In the genomic region with DNA sequence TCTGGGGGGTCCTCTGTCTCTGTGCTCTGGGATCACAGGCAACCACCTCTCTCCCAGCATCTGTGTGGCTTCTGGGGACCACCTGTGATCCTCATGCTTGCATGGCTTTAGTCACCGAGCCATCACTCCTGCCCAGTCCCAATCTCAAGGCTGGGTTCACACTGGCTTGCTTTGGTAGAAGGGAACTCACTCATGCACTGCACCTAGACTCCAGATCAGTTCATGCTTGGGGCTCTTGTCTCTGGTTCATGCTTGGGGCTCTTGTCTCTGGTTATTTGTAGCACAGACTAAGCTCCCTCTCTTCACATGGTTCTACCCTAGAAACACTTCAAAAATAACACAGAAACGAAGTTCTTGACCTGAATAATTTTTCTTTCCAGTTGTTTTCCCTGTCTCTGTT, we compare ENCODE assay signal across 21 mouse cellular contexts. TPM values are rescaled to one million over a fixed set of nuclear protein-coding genes. Genes with fewer than 3 reads are reported as not detected.
A peak's percentile ranks its signal among the peaks of the same experiment; 100 is the strongest.
DNase-seq lines count a peak whose midpoint lies in the region; ATAC-seq lines count a peak whose summit lies in the region.
"Had no signal": no experiment of that assay in that cellular context is flagged by ENCODE, and none has a peak within 500 bp of the region (broad histone marks: within the 10 kb centered on the region; RNA-seq: fewer than 3 reads in every experiment).

No protein-coding gene starts in this region.

- intact Hi-C loops in heart, postnatal 10 days (cut with DNase I) = no loop called here

- no peak overlapping the region for H3K9ac ChIP-seq in hindbrain, embryonic 12.5 days
- H3K9ac ChIP-seq in hindbrain, embryonic 14.5 days = no peak overlapping the region
- H3K9ac ChIP-seq in midbrain, embryonic 12.5 days (replicated peaks) = no peak overlapping the region
- H3K9ac ChIP-seq in midbrain, embryonic 13.5 days (replicated peaks) = no peak overlapping the region
- H3K9ac ChIP-seq: embryonic facial prominence, embryonic 12.5 days; embryonic facial prominence, embryonic 15.5 days; forebrain, embryonic 13.5 days; heart, embryonic 13.5 days had no signal

- H3K4me3 ChIP-seq in hindbrain, embryonic 12.5 days = no peak overlapping the region
- no peak overlapping the region for H3K4me3 ChIP-seq in hindbrain, embryonic 14.5 days (replicated peaks; ENCODE audit: low read length)
- H3K4me3 ChIP-seq in midbrain, embryonic 12.5 days = no peak overlapping the region
- no peak overlapping the region for H3K4me3 ChIP-seq in midbrain, embryonic 13.5 days (replicated peaks)
- H3K4me3 ChIP-seq: embryonic facial prominence, embryonic 12.5 days; embryonic facial prominence, embryonic 15.5 days; forebrain, embryonic 13.5 days; heart, adult 2 months; heart, embryonic 10.5 days; heart, embryonic 13.5 days had no signal

- 90% methylated on average over 2 of the region's 2 CpGs for WGBS in hindbrain, embryonic 12.5 days
- 82% methylated on average over 2 of the region's 2 CpGs for WGBS in hindbrain, embryonic 14.5 days
- WGBS in midbrain, embryonic 12.5 days = 65% methylated on average over 2 of the region's 2 CpGs
- 63% methylated on average over 2 of the region's 2 CpGs for WGBS in midbrain, embryonic 13.5 days

- H3K27ac ChIP-seq in hindbrain, embryonic 12.5 days = 0 out of 2 replicates have a peak overlapping the region, but pooled peaks have one; percentile 23
- no peak overlapping the region for H3K27ac ChIP-seq in hindbrain, embryonic 14.5 days
- no peak overlapping the region; the same call in 1 of the 2 replicates for H3K27ac ChIP-seq in midbrain, embryonic 12.5 days (replicated peaks)
- H3K27ac ChIP-seq in midbrain, embryonic 13.5 days = no peak overlapping the region
- H3K27ac ChIP-seq: embryonic facial prominence, embryonic 12.5 days; embryonic facial prominence, embryonic 15.5 days; forebrain, embryonic 13.5 days; heart, adult 2 months; heart, embryonic 10.5 days; heart, embryonic 13.5 days had no signal

- peak; percentile 60 for DNase-seq in heart, adult 11 months
- no peak for DNase-seq in heart, postnatal 10 days
- no peak for DNase-seq in hindbrain, embryonic 14.5 days (ENCODE audit: low spot score)
- DNase-seq: adrenal gland, adult 2 months; adrenal gland, postnatal 14 days; cerebellum, adult 11 months; cerebellum, adult 2 months; cerebellum, adult 9-11 months; cerebellum, postnatal 25 days; gastrocnemius, postnatal 25 days; heart, adult 2 months had no signal

- peaks cover 27% of the 10 kb centered on the region for H3K4me1 ChIP-seq in hindbrain, embryonic 12.5 days
- peaks cover 14% of the 10 kb centered on the region; the same call in 1 of the 2 replicates for H3K4me1 ChIP-seq in hindbrain, embryonic 14.5 days (replicated peaks; ENCODE audit: control insufficient read depth, insufficient read depth, low read length)
- peaks cover 34% of the 10 kb centered on the region for H3K4me1 ChIP-seq in midbrain, embryonic 12.5 days
- peaks cover 34% of the 10 kb centered on the region for H3K4me1 ChIP-seq in midbrain, embryonic 13.5 days (replicated peaks)

- ATAC-seq in hindbrain, embryonic 12.5 days (ENCODE audit: low FRiP score) = no peak
- ATAC-seq in hindbrain, embryonic 14.5 days (ENCODE audit: low FRiP score) = no peak
- 0 out of 2 replicates have a peak, but pooled peaks have one; percentile 35 for ATAC-seq in midbrain, embryonic 12.5 days (ENCODE audit: low FRiP score, low read depth)
- ATAC-seq in midbrain, embryonic 13.5 days = no peak
- ATAC-seq: CD4-positive, CD25-positive, alpha-beta regulatory T cell, adult 4 months; forebrain, embryonic 13.5 days; intestine, postnatal 0 days had no signal

- no peaks in the 10 kb centered on the region for H3K36me3 ChIP-seq in hindbrain, embryonic 12.5 days
- no peaks in the 10 kb centered on the region for H3K36me3 ChIP-seq in hindbrain, embryonic 14.5 days (replicated peaks; ENCODE audit: control insufficient read depth, insufficient read depth)
- no peaks in the 10 kb centered on the region for H3K36me3 ChIP-seq in midbrain, embryonic 12.5 days
- no peaks in the 10 kb centered on the region for H3K36me3 ChIP-seq in midbrain, embryonic 13.5 days
- H3K36me3 ChIP-seq: embryonic facial prominence, embryonic 12.5 days; embryonic facial prominence, embryonic 15.5 days; heart, embryonic 10.5 days; heart, embryonic 13.5 days had no signal

- H3K4me2 ChIP-seq in hindbrain, embryonic 12.5 days (replicated peaks) = no peak overlapping the region
- H3K4me2 ChIP-seq in hindbrain, embryonic 14.5 days (replicated peaks) = no peak overlapping the region
- no peak overlapping the region for H3K4me2 ChIP-seq in midbrain, embryonic 12.5 days (replicated peaks)
- H3K4me2 ChIP-seq in midbrain, embryonic 13.5 days (replicated peaks) = no peak overlapping the region
- H3K4me2 ChIP-seq: embryonic facial prominence, embryonic 12.5 days; embryonic facial prominence, embryonic 15.5 days; forebrain, embryonic 13.5 days; heart, embryonic 13.5 days had no signal

- no peaks in the 10 kb centered on the region for H3K9me3 ChIP-seq in hindbrain, embryonic 12.5 days (replicated peaks)
- no peaks in the 10 kb centered on the region for H3K9me3 ChIP-seq in hindbrain, embryonic 14.5 days (ENCODE audit: control insufficient read depth, low read length)
- H3K9me3 ChIP-seq in midbrain, embryonic 12.5 days = no peaks in the 10 kb centered on the region
- no peaks in the 10 kb centered on the region for H3K9me3 ChIP-seq in midbrain, embryonic 13.5 days
- H3K9me3 ChIP-seq: embryonic facial prominence, embryonic 12.5 days; embryonic facial prominence, embryonic 15.5 days; forebrain, embryonic 13.5 days; heart, embryonic 10.5 days; heart, embryonic 13.5 days had no signal

- no peaks in the 10 kb centered on the region for H3K27me3 ChIP-seq in hindbrain, embryonic 12.5 days
- no peaks in the 10 kb centered on the region for H3K27me3 ChIP-seq in hindbrain, embryonic 14.5 days (ENCODE audit: control insufficient read depth, insufficient read depth, low read length)
- peaks cover 4% of the 10 kb centered on the region; the same call in 1 of the 2 replicates for H3K27me3 ChIP-seq in midbrain, embryonic 12.5 days
- H3K27me3 ChIP-seq in midbrain, embryonic 13.5 days = 0 out of 2 replicates have a peak, but pooled peaks cover 5% of the 10 kb centered on the region
- H3K27me3 ChIP-seq: embryonic facial prominence, embryonic 12.5 days; embryonic facial prominence, embryonic 15.5 days; forebrain, embryonic 13.5 days had no signal

RNA-seq across cellular contexts. Expression of a gene that starts 44.0 kb away (rescaled TPM):
- total RNA-seq in heart, postnatal 10 days (2021) = 10 to 100 TPM; 20.0 to 25.5 TPM
- polyA plus RNA-seq in hindbrain, embryonic 12.5 days (2016; fragmentation: Nextera tagmentation; extraction: Ambion mirVana) = 99.2 and 108 TPM in 2 replicates
- polyA plus RNA-seq in hindbrain, embryonic 14.5 days (2014; fragmentation: Nextera tagmentation; extraction: Ambion mirVana) = 55.0 and 64.8 TPM in 2 replicates
- polyA plus RNA-seq in midbrain, embryonic 12.5 days (2016; fragmentation: Nextera tagmentation; extraction: Ambion mirVana) = 110 and 115 TPM in 2 replicates
- polyA plus RNA-seq in midbrain, embryonic 13.5 days (2015; fragmentation: Nextera tagmentation; extraction: Ambion mirVana) = 105 and 113 TPM in 2 replicates

RNA-seq across cellular contexts. Expression of a gene that starts 44.5 kb away (rescaled TPM):
- under 1 TPM; 0.45 to 0.74 TPM for total RNA-seq in heart, postnatal 10 days (2021)
- 4.6 and 4.9 TPM in 2 replicates for polyA plus RNA-seq in hindbrain, embryonic 12.5 days (2016; fragmentation: Nextera tagmentation; extraction: Ambion mirVana)
- 4.4 and 4.5 TPM in 2 replicates for polyA plus RNA-seq in hindbrain, embryonic 14.5 days (2014; fragmentation: Nextera tagmentation; extraction: Ambion mirVana)
- polyA plus RNA-seq in midbrain, embryonic 12.5 days (2016; fragmentation: Nextera tagmentation; extraction: Ambion mirVana) = 2.7 and 3.5 TPM in 2 replicates
- 3.5 and 4.1 TPM in 2 replicates for polyA plus RNA-seq in midbrain, embryonic 13.5 days (2015; fragmentation: Nextera tagmentation; extraction: Ambion mirVana)
